Mouse (Mus musculus): Measurements from ENCODE around the gene Fam219b.

Gene Fam219b

GRCm38 (mm10) chr9:57565741-57566221 lies 28.5 kb downstream of the Fam219b start:
- peak; percentile 63 for DNase-seq

- no peak for DNase-seq
Measured at GRCm38 (mm10) chr9:57566846-57567245, 29.5 kb downstream of the Fam219b start.

- no peak for DNase-seq
Measured at GRCm38 (mm10) chr9:57568500-57568899, 31.2 kb downstream of the Fam219b start.

- DNase-seq = no peak
Measured at GRCm38 (mm10) chr9:57574397-57574796, 37.1 kb downstream of the Fam219b start.

GRCm38 (mm10) chr9:57575577-57575976 lies 38.2 kb downstream of the Fam219b start:
- no peak for DNase-seq

GRCm38 (mm10) chr9:57577144-57577849 lies 40.0 kb downstream of the Fam219b start:
- no peak for DNase-seq

- DNase-seq = no peak
Measured at GRCm38 (mm10) chr9:57584991-57585390, 47.7 kb downstream of the Fam219b start.

GRCm38 (mm10) chr9:57589224-57590126 lies 52.1 kb downstream of the Fam219b start, which contains the start of gene Ulk3:
Gene Ulk3 (plus strand): TSS chr9:57589452.
- DNase-seq = peak; percentile 86

GRCm38 (mm10) chr9:57590726-57591125 lies 53.4 kb downstream of the Fam219b start:
- DNase-seq = no peak

Measured in right cerebral cortex, postnatal 25 days (tissue).